ENCODE assay signal across 28 mouse cellular contexts in genomic region chr16:22674636-22675035, GRCm38 (mm10). TPM values are rescaled to one million over a fixed set of nuclear protein-coding genes. Genes with fewer than 3 reads are reported as not detected.
A peak's percentile ranks its signal among the peaks of the same experiment; 100 is the strongest.
DNase-seq lines count a peak whose midpoint lies in the region; ATAC-seq and TF ChIP-seq lines count a peak whose summit lies in the region.
"Had no signal": no experiment of that assay in that cellular context is flagged by ENCODE, and none has a peak within 500 bp of the region (broad histone marks: within the 10 kb centered on the region; RNA-seq: fewer than 3 reads in every experiment).

No protein-coding gene starts in this region.

- WGBS in hindbrain, embryonic 16.5 days = 91% methylated on average over 10 of the region's 10 CpGs

- H3K27ac ChIP-seq in layer of hippocampus, adult 2 months = peak overlapping the region; percentile 81
- H3K27ac ChIP-seq in hindbrain, embryonic 16.5 days (ENCODE audit: low read depth, low read length) = no peak overlapping the region
- H3K27ac ChIP-seq: embryonic facial prominence, embryonic 12.5 days; embryonic facial prominence, embryonic 15.5 days; heart, embryonic 15.5 days; hindbrain, embryonic 14.5 days had no signal

- H3K4me1 ChIP-seq in hindbrain, embryonic 16.5 days (ENCODE audit: control insufficient read depth, insufficient read depth, low read depth, low read length) = no peaks in the 10 kb centered on the region
- H3K4me1 ChIP-seq: embryonic facial prominence, embryonic 12.5 days; embryonic facial prominence, embryonic 15.5 days; heart, embryonic 15.5 days had no signal

- DNase-seq in heart, adult 11 months = peak; percentile 88
- DNase-seq in heart, postnatal 10 days = no peak
- peak in 1 of 2 experiments; percentile 58 for DNase-seq in layer of hippocampus, adult 2 months (ENCODE audit: low spot score in 2 of 2)
- DNase-seq in layer of hippocampus, postnatal 10 days (ENCODE audit: low spot score in 2 of 2) = no peak
- peak; percentile 63 for DNase-seq in brain, adult 2 months (ENCODE audit: low read depth, low spot score)
- DNase-seq: adrenal gland, postnatal 10 days; adrenal gland, postnatal 36 days; B cell, adult 2 months; cerebellum, adult 11 months; cerebellum, adult 2 months; cerebellum, adult 9-11 months; cerebellum, postnatal 25 days; forebrain, postnatal 0 days; gastrocnemius, postnatal 10 days; gastrocnemius, postnatal 36 days; heart, adult 18-20 months; heart, postnatal 14 days; heart, postnatal 4 days had no signal

- no peak overlapping the region for H3K9ac ChIP-seq in hindbrain, embryonic 16.5 days (ENCODE audit: low read depth, low read length)
- H3K9ac ChIP-seq: embryonic facial prominence, embryonic 12.5 days; embryonic facial prominence, embryonic 15.5 days; forebrain, postnatal 0 days; heart, embryonic 12.5 days; heart, embryonic 15.5 days; hindbrain, embryonic 14.5 days had no signal

- intact Hi-C loops in heart, postnatal 10 days (cut with DNase I) = no loop called here

- H3K9me3 ChIP-seq in hindbrain, embryonic 16.5 days (ENCODE audit: control insufficient read depth, low read length) = no peaks in the 10 kb centered on the region
- H3K9me3 ChIP-seq: embryonic facial prominence, embryonic 12.5 days; embryonic facial prominence, embryonic 15.5 days; G1E; heart, embryonic 12.5 days; heart, embryonic 15.5 days had no signal

- no peak for TF ChIP-seq CTCF in layer of hippocampus, adult 2 months (conservative IDR thresholded peaks at IDR 0.05)

- no peaks in the 10 kb centered on the region for H3K27me3 ChIP-seq in hindbrain, embryonic 16.5 days (replicated peaks; ENCODE audit: control insufficient read depth, insufficient read depth, low read length)
- H3K27me3 ChIP-seq: CH12.LX; embryonic facial prominence, embryonic 12.5 days; embryonic facial prominence, embryonic 15.5 days; heart, embryonic 12.5 days; heart, embryonic 15.5 days; Patski had no signal

- no peak for ATAC-seq in hindbrain, embryonic 16.5 days
- ATAC-seq: forebrain, embryonic 14.5 days; forebrain, postnatal 0 days; Patski had no signal

- H3K4me3 ChIP-seq in layer of hippocampus, adult 2 months = no peak overlapping the region
- no peak overlapping the region for H3K4me3 ChIP-seq in hindbrain, embryonic 16.5 days (ENCODE audit: low read length)
- H3K4me3 ChIP-seq: embryonic facial prominence, embryonic 12.5 days; embryonic facial prominence, embryonic 15.5 days; heart, embryonic 12.5 days; heart, embryonic 15.5 days had no signal

- no peak overlapping the region for H3K4me2 ChIP-seq in hindbrain, embryonic 16.5 days (ENCODE audit: low read length)
- H3K4me2 ChIP-seq: embryonic facial prominence, embryonic 12.5 days; embryonic facial prominence, embryonic 15.5 days; heart, embryonic 12.5 days; heart, embryonic 15.5 days; hindbrain, embryonic 14.5 days had no signal

- H3K36me3 ChIP-seq in hindbrain, embryonic 16.5 days (ENCODE audit: control insufficient read depth, insufficient read depth, low read length) = no peaks in the 10 kb centered on the region
- H3K36me3 ChIP-seq: embryonic facial prominence, embryonic 12.5 days; embryonic facial prominence, embryonic 15.5 days; G1E; heart, embryonic 12.5 days; heart, embryonic 15.5 days had no signal

RNA-seq across cellular contexts. Expression of gene Dgkg, which starts 17.6 kb away (rescaled TPM):
- total RNA-seq in heart, postnatal 10 days (2021) = under 1 TPM; 0.62 to 0.84 TPM
- 100 to 1,000 TPM; 199 to 231 TPM for total RNA-seq in layer of hippocampus, adult 2 months (2021)
- total RNA-seq in layer of hippocampus, postnatal 10 days (2021) = 100 to 1,000 TPM; 113 to 120 TPM
- 6.7 and 6.9 TPM in 2 replicates for polyA plus RNA-seq in hindbrain, embryonic 16.5 days (2015; fragmentation: Nextera tagmentation; extraction: Ambion mirVana)
- polyA plus RNA-seq: G1E had no signal

Comparison
In these comparisons a context has a peak if more than half of its experiments do, and no peak if none do; other contexts are left out.
1. DNase-seq: peak in heart, adult 11 months (single experiment) and brain, adult 2 months (single experiment); none in heart, postnatal 10 days (0 of 2) and layer of hippocampus, postnatal 10 days (0 of 2).
2. RNA of gene Dgkg, which starts 17.6 kb away (total RNA-seq): 199 to 231 TPM in layer of hippocampus, adult 2 months and 113 to 120 TPM in layer of hippocampus, postnatal 10 days; 0.62 to 0.84 TPM in heart, postnatal 10 days; every median in the first group is over 10 times any median in the second.